Mouse (Mus musculus) erythroblast, embryonic 14.5 days (primary cell): ENCODE results near the gene Nle1.

Experiments used
- GATA1 ChIP-seq: IDR thresholded peaks from 2 replicates; pipeline ENCODE4 v1.6.1; 2012; ENCODE audit warnings: low read length, inconsistent platforms, mixed read lengths
- TAL1 ChIP-seq: IDR thresholded peaks from 3 replicates; pipeline ENCODE4 v1.6.1; 2012; ENCODE audit warnings: low read length, inconsistent platforms, mixed read lengths

GRCm38 (mm10) chr11:82904952-82905351, 3.3 kb downstream of the Nle1 start:
- no peak for TF ChIP-seq GATA1
- no peak for TF ChIP-seq TAL1
